Mouse (Mus musculus) forebrain, embryonic 16.5 days (tissue): ENCODE data around the gene Mrpl58. TPM values are rescaled to one million over a fixed set of nuclear protein-coding genes. Genes with fewer than 3 reads are reported as not detected.

ENCODE experiments used
- ATAC-seq: fragments of 200-750 bp; cut with Nextera tagmentation; 2 replicates; pipeline ENCODE4 v1.8.0; 2017; ENCODE audit warnings: mild to moderate bottlenecking, moderate library complexity
- H3K27ac ChIP-seq: fragments of 300-500 bp; sonication (generic); 2 replicates; pipeline ENCODE4 v1.5.1; 2014; ENCODE audit warnings: low read length, control low read depth
- H3K27me3 ChIP-seq: fragments of 300-500 bp; sonication (generic); replicated peaks from 2 replicates; pipeline ENCODE4 v1.6.1; 2014; ENCODE audit warnings: low read length; ENCODE audit not compliant: control insufficient read depth, insufficient read depth
- H3K36me3 ChIP-seq: fragments of 300-500 bp; sonication (generic); 2 replicates; pipeline ENCODE4 v1.6.1; 2014; ENCODE audit not compliant: control insufficient read depth, insufficient read depth
- H3K4me1 ChIP-seq: fragments of 300-500 bp; sonication (generic); replicated peaks from 2 replicates; pipeline ENCODE4 v1.6.1; 2014; ENCODE audit warnings: low read length; ENCODE audit not compliant: control insufficient read depth, insufficient read depth
- H3K4me2 ChIP-seq: fragments of 300-500 bp; sonication (generic); 2 replicates; pipeline ENCODE4 v1.6.1; 2014; ENCODE audit warnings: mild to moderate bottlenecking, low read length, control low read depth
- H3K4me3 ChIP-seq: fragments of 300-500 bp; sonication (generic); replicated peaks from 2 replicates; pipeline ENCODE4 v1.5.1; 2014; ENCODE audit warnings: mild to moderate bottlenecking, low read length, control low read depth
- H3K9ac ChIP-seq: fragments of 300-500 bp; sonication (generic); replicated peaks from 2 replicates; pipeline ENCODE4 v1.6.1; 2014; ENCODE audit warnings: low read depth, low read length, control low read depth
- H3K9me3 ChIP-seq: fragments of 300-500 bp; sonication (generic); 2 replicates; pipeline ENCODE4 v1.6.1; 2016; ENCODE audit warnings: low read length; ENCODE audit not compliant: control insufficient read depth
- WGBS: fragments of 180-500 bp; shearing (Covaris S2); extraction: QIAGEN DNeasy Blood & Tissue Kit; methylation state at CpG from one replicate; pipeline ENCODE4 v1.1.7; 2014; 5-methylcytosine and 5-hydroxymethylcytosine counted together
- polyA plus RNA-seq: library from polyadenylated mRNA; unstranded; fragments of >200 nt; fragmentation: Nextera tagmentation; extraction: Ambion mirVana; gene quantifications from 2 replicates; pipeline ENCODE4 v1.2.1, GENCODE M21; 2015

Mrpl58 gene
- polyA plus RNA-seq, 1 experiment from 2014 or later, result 176 TPM

GRCm38 (mm10) chr11:115433342-115433741 is 29.8 kb downstream of the Mrpl58 start:
- Histone ChIP-seq H3K27ac (no peak overlapping the region), H3K36me3 (peaks cover 23% of the 10 kb centered on the region), H3K27me3 (no peaks in the 10 kb centered on the region), H3K9me3 (no peaks in the 10 kb centered on the region), H3K4me1 (peaks cover 12% of the 10 kb centered on the region), H3K4me3 (no peak overlapping the region), H3K9ac (no peak overlapping the region), H3K4me2 (no peak overlapping the region)
- 82% methylated on average over 6 of the region's 6 CpGs for WGBS
- ATAC-seq, result no peak

DNA sequence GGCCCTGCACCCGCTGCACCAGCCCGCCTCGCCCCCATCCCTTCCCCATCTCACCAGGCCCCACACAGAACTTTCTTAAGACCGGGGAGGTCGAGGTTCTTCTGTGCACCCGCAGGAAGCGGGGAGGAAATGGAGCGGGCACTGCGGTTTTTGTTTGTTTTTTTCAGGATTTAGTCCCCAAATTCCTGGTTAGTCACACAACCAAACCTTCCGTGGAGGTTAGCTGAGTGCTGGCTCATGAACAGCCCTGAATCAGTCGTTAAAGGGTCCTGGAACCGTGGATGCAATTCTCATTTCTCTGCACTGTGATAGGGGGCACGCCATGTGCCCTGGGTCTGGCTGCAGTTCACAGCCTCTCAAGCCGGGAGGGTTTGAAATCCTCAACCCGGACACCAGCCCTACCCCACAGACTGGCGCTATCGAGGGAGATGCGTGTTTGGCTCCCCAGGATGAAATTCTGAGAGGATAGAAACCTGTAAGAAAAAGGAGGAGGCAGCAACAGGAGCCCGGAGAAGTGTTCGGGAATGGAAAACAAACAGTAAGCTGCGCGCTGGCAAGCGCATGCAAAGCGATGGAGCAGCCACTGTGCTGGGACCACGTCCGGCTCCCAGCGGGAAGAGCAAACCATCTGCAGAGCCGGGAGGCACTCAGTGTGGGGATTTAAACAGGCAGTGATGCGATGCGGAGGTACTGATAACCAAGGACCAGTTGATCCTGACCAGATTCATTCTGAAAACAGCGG is 32.2 kb downstream of the Mrpl58 start:
- peak; percentile 67; the same call in 1 of the 2 replicates for ATAC-seq
- Histone ChIP-seq H3K4me2 (peak overlapping the region; percentile 60), H3K9ac (peak overlapping the region; percentile 43)

DNA sequence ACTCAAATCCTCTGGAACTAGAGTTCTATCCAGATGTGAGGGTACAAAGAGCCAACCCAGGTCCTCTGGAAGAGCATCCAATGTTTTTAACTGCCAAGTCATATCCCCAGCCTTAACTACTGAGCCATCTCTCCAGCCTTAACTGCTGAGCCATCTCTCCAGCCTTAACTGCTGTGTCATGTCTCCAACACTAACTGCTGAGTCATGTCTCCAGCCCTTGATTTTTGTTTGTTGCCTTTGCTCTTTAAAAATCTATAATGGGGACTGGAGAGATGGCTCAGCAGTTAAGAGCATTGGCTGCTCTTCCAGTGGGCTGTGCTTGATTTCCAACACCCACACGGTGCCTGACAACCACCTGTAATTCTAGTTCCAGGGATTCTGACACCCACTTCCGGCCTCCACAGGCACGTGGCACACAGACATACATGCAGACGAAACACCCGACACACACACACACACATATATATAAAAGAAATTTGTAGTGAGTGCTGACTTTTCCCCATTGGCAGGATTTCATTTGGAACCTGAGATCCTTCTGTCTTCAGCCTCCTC is 34.1 kb downstream of the Mrpl58 start:
- Histone ChIP-seq H3K9ac (no peak overlapping the region), H3K27me3 (no peaks in the 10 kb centered on the region), H3K36me3 (no peaks in the 10 kb centered on the region), H3K9me3 (no peaks in the 10 kb centered on the region), H3K4me2 (no peak overlapping the region), H3K4me1 (peaks cover 10% of the 10 kb centered on the region), H3K4me3 (no peak overlapping the region), H3K27ac (no peak overlapping the region)
- ATAC-seq, result no peak
- WGBS, result 83% methylated on average over 5 of the region's 5 CpGs

More for the DNA sequence above, 32.2 kb downstream of the Mrpl58 start:
- H3K27ac ChIP-seq, result no peak overlapping the region
- H3K4me3 ChIP-seq, result peak overlapping the region; percentile 25
- H3K4me1 ChIP-seq, result peaks cover 10% of the 10 kb centered on the region
- no peaks in the 10 kb centered on the region for H3K27me3 ChIP-seq
- H3K9me3 ChIP-seq, result no peaks in the 10 kb centered on the region
- H3K36me3 ChIP-seq, result peaks cover 9% of the 10 kb centered on the region; the same call in 1 of the 2 replicates
- WGBS, result 8% methylated on average over 31 of the region's 31 CpGs

GRCm38 (mm10) chr11:115439326-115439725 is 35.8 kb downstream of the Mrpl58 start:
- no peak for ATAC-seq
- H3K9me3 ChIP-seq, result no peaks in the 10 kb centered on the region
- no peak overlapping the region for H3K9ac ChIP-seq
- 89% methylated on average over 3 of the region's 3 CpGs for WGBS
- H3K27ac ChIP-seq, result no peak overlapping the region
- H3K36me3 ChIP-seq, result no peaks in the 10 kb centered on the region
- peaks cover 10% of the 10 kb centered on the region for H3K4me1 ChIP-seq
- no peak overlapping the region for H3K4me2 ChIP-seq
- H3K4me3 ChIP-seq, result no peak overlapping the region
- H3K27me3 ChIP-seq, result no peaks in the 10 kb centered on the region

GRCm38 (mm10) chr11:115439906-115440595 is 36.5 kb downstream of the Mrpl58 start, which contains the start of gene Trim80:
Gene Trim80 (plus strand): TSS chr11:115440545.
- H3K4me1 ChIP-seq, result peaks cover 10% of the 10 kb centered on the region
- WGBS, result 95% methylated on average over 9 of the region's 9 CpGs
- no peaks in the 10 kb centered on the region for H3K9me3 ChIP-seq
- H3K27me3 ChIP-seq, result no peaks in the 10 kb centered on the region
- no peak within 1 kb of the TSS for H3K4me2 ChIP-seq
- H3K27ac ChIP-seq, result no peak within 1 kb of the TSS
- H3K9ac ChIP-seq, result no peak within 1 kb of the TSS
- no peak for ATAC-seq
- H3K36me3 ChIP-seq, result no peaks in the 10 kb centered on the region
- no peak within 1 kb of the TSS for H3K4me3 ChIP-seq

GRCm38 (mm10) chr11:115441417-115441816 is 37.9 kb downstream of the Mrpl58 start:
- ATAC-seq, result no peak
- H3K9ac ChIP-seq, result no peak overlapping the region
- no peaks in the 10 kb centered on the region for H3K4me1 ChIP-seq
- H3K9me3 ChIP-seq, result no peaks in the 10 kb centered on the region
- no peaks in the 10 kb centered on the region for H3K36me3 ChIP-seq
- H3K4me3 ChIP-seq, result no peak overlapping the region
- H3K27ac ChIP-seq, result no peak overlapping the region
- H3K4me2 ChIP-seq, result no peak overlapping the region
- WGBS, result 56% methylated on average over 15 of the region's 15 CpGs
- no peaks in the 10 kb centered on the region for H3K27me3 ChIP-seq

GRCm38 (mm10) chr11:115446906-115447305 is 43.4 kb downstream of the Mrpl58 start:
- no peaks in the 10 kb centered on the region for H3K4me1 ChIP-seq
- H3K4me2 ChIP-seq, result no peak overlapping the region
- no peak overlapping the region for H3K4me3 ChIP-seq
- no peak overlapping the region for H3K9ac ChIP-seq
- no peaks in the 10 kb centered on the region for H3K9me3 ChIP-seq
- H3K27me3 ChIP-seq, result no peaks in the 10 kb centered on the region
- no peak overlapping the region for H3K27ac ChIP-seq
- ATAC-seq, result no peak
- 79% methylated on average over 3 of the region's 3 CpGs for WGBS
- H3K36me3 ChIP-seq, result no peaks in the 10 kb centered on the region

- Histone ChIP-seq H3K9ac (no peak overlapping the region), H3K27me3 (no peaks in the 10 kb centered on the region), H3K36me3 (no peaks in the 10 kb centered on the region), H3K4me2 (no peak overlapping the region), H3K4me3 (no peak overlapping the region), H3K27ac (no peak overlapping the region), H3K9me3 (no peaks in the 10 kb centered on the region), H3K4me1 (no peaks in the 10 kb centered on the region)
- ATAC-seq, result no peak
- WGBS, result 88% methylated on average over 11 of the region's 11 CpGs
Measured at GRCm38 (mm10) chr11:115447321-115447885, 43.9 kb downstream of the Mrpl58 start.

DNA sequence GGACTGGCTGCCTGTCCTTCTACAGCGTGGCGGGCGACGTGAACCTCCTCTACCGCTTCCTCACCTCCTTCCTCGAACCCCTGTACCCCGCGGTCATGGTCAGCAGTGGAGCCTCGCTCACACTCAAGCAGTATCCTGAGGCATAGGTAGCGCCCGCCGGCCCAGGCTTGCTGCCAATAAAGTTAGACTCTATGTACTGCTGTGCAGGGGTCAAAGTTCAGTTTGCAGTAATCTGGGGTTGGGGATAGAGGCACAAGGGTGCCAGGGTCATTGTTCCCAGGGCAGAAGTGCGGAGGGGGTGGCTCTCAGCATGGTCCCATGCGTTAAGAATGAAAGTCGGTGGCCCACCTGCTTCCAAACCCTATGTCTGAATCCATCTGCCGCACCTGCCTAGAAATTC is 44.5 kb downstream of the Mrpl58 start:
- no peak overlapping the region for H3K4me2 ChIP-seq
- H3K36me3 ChIP-seq, result no peaks in the 10 kb centered on the region
- no peaks in the 10 kb centered on the region for H3K9me3 ChIP-seq
- no peaks in the 10 kb centered on the region for H3K4me1 ChIP-seq
- no peak overlapping the region for H3K9ac ChIP-seq
- H3K27me3 ChIP-seq, result no peaks in the 10 kb centered on the region
- no peak overlapping the region for H3K27ac ChIP-seq
- ATAC-seq, result no peak
- H3K4me3 ChIP-seq, result no peak overlapping the region
- 88% methylated on average over 16 of the region's 16 CpGs for WGBS
